ENCODE assay signal across 8 mouse cellular contexts in the genomic region with DNA sequence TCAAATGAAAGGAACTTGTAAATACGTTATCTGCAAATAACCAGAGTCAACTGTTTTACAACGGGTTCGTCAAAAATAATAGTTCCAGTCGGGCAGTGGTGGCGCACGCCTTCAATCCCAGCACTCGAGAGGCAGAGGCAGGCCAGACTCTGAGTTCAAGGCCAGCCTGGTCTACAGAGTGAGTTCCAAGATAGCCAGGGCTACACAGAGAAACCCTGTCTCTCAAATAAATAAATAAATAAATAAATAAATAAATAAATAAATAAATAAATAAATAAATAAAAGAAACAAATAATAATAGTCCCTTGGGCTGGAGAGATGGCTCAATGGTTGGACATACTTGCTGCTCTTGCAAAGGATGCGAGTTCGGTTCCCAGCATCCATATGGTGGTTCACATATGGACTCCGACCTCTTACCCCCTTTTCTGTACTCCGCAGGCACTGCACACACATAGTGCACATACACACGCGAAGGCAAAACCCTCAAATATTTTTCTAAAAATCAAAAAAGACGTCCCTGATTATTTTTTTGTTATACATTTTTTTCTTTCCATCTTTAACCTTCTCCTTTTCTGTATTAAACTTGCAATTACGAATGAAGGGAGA. TPM values are rescaled to one million over a fixed set of nuclear protein-coding genes. Genes with fewer than 3 reads are reported as not detected.
A peak's percentile ranks its signal among the peaks of the same experiment; 100 is the strongest.
DNase-seq lines count a peak whose midpoint lies in the region; ATAC-seq and TF ChIP-seq lines count a peak whose summit lies in the region.

No protein-coding gene starts in this region.

- H3K27me3 ChIP-seq in kidney, adult 2 months (replicated peaks; ENCODE audit: control insufficient read depth, insufficient read depth, low read length), result no peaks in the 10 kb centered on the region
- no peaks in the 10 kb centered on the region for H3K27me3 ChIP-seq in hindbrain, embryonic 11.5 days (ENCODE audit: control insufficient read depth, insufficient read depth, low read length)
- no peaks in the 10 kb centered on the region for H3K27me3 ChIP-seq in midbrain, embryonic 13.5 days

- intact Hi-C loops in gastrocnemius, postnatal 14 days (cut with DNase I; ENCODE audit: low total_unique reads), result no loop called here

- no peak for DNase-seq in kidney, adult 2 months
- no peak for DNase-seq in kidney, adult 11 months
- peak; percentile 41 for DNase-seq in hindbrain, embryonic 11.5 days (ENCODE audit: low spot score)
- DNase-seq in gastrocnemius, postnatal 14 days, result no peak
- no peak for DNase-seq in gastrocnemius, adult 8-10 months (ENCODE audit: low spot score in 2 of 2)
- DNase-seq in adrenal gland, adult (ENCODE audit: inconsistent age in 2 of 2, low spot score in 1 of 2), result no peak

- peak overlapping the region; percentile 80 for H3K4me3 ChIP-seq in kidney, adult 2 months (ENCODE audit: insufficient read depth, low read depth, low read length)
- H3K4me3 ChIP-seq in bone marrow, adult 2 months (replicated peaks; ENCODE audit: control insufficient read depth, low read depth, low read length), result peak overlapping the region; percentile 48
- peak overlapping the region; percentile 53 for H3K4me3 ChIP-seq in hindbrain, embryonic 11.5 days (ENCODE audit: low read depth, low read length)
- H3K4me3 ChIP-seq in midbrain, embryonic 13.5 days (replicated peaks), result peak overlapping the region; percentile 85

- 59% methylated on average over 15 of the region's 15 CpGs for WGBS in kidney, adult 2 months
- WGBS in bone marrow, adult 2 months, result 66% methylated on average over 15 of the region's 15 CpGs
- 51% methylated on average over 15 of the region's 15 CpGs for WGBS in hindbrain, embryonic 11.5 days
- 48% methylated on average over 15 of the region's 15 CpGs for WGBS in midbrain, embryonic 13.5 days

- peak overlapping the region; percentile 55 for H3K4me2 ChIP-seq in hindbrain, embryonic 11.5 days (replicated peaks; ENCODE audit: low read depth, low read length)
- H3K4me2 ChIP-seq in midbrain, embryonic 13.5 days (replicated peaks), result peak overlapping the region; percentile 68

- no peaks in the 10 kb centered on the region for H3K4me1 ChIP-seq in kidney, adult 2 months (ENCODE audit: control insufficient read depth, insufficient read depth, low read length)
- peaks cover 2% of the 10 kb centered on the region for H3K4me1 ChIP-seq in bone marrow, adult 2 months (ENCODE audit: control insufficient read depth, insufficient read depth, low read length)
- no peaks in the 10 kb centered on the region for H3K4me1 ChIP-seq in hindbrain, embryonic 11.5 days (replicated peaks; ENCODE audit: control insufficient read depth, insufficient read depth, low read length)
- H3K4me1 ChIP-seq in midbrain, embryonic 13.5 days (replicated peaks), result peaks cover 37% of the 10 kb centered on the region

- H3K9ac ChIP-seq in hindbrain, embryonic 11.5 days (ENCODE audit: low read depth, low read length), result peak overlapping the region; percentile 77
- H3K9ac ChIP-seq in midbrain, embryonic 13.5 days (replicated peaks), result peak overlapping the region; percentile 91

- peak; percentile 34; the same call in 1 of the 2 replicates for ATAC-seq in hindbrain, embryonic 11.5 days (ENCODE audit: low FRiP score)
- peak; percentile 49 for ATAC-seq in midbrain, embryonic 13.5 days

- no peaks in the 10 kb centered on the region for H3K36me3 ChIP-seq in kidney, adult 2 months (ENCODE audit: control insufficient read depth, insufficient read depth, low read length)
- H3K36me3 ChIP-seq in hindbrain, embryonic 11.5 days (ENCODE audit: control insufficient read depth, insufficient read depth, low read length), result no peaks in the 10 kb centered on the region
- peaks cover under 1% of the 10 kb centered on the region for H3K36me3 ChIP-seq in midbrain, embryonic 13.5 days

- no peak for TF ChIP-seq CTCF in kidney, adult 2 months (conservative IDR thresholded peaks at IDR 0.05; ENCODE audit: insufficient read depth, insufficient read length, low read depth, low read length)
- TF ChIP-seq CTCF in bone marrow, adult 2 months (IDR thresholded peaks at IDR 0.05; ENCODE audit: control insufficient read depth, insufficient read depth, low read length), result no peak

- no peaks in the 10 kb centered on the region for H3K9me3 ChIP-seq in hindbrain, embryonic 11.5 days (ENCODE audit: control insufficient read depth, low read length)
- H3K9me3 ChIP-seq in midbrain, embryonic 13.5 days, result no peaks in the 10 kb centered on the region

- TF ChIP-seq POLR2A in kidney, adult 2 months (IDR thresholded peaks at IDR 0.05; ENCODE audit: low read depth, low read length), result no peak
- no peak for TF ChIP-seq POLR2A in bone marrow, adult 2 months (IDR thresholded peaks at IDR 0.05; ENCODE audit: borderline replicate concordance, control insufficient read depth, low read depth, low read length)

- H3K27ac ChIP-seq in kidney, adult 2 months (ENCODE audit: insufficient read depth, low read depth, low read length), result no peak overlapping the region
- no peak overlapping the region for H3K27ac ChIP-seq in bone marrow, adult 2 months (ENCODE audit: control insufficient read depth, insufficient read depth, low read depth, low read length, poor library complexity)
- peak overlapping the region; percentile 86 for H3K27ac ChIP-seq in hindbrain, embryonic 11.5 days (ENCODE audit: low read depth, low read length)
- H3K27ac ChIP-seq in midbrain, embryonic 13.5 days, result peak overlapping the region; percentile 95

RNA-seq across cellular contexts. Expression of a gene that starts 0.9 kb away (rescaled TPM):
- polyA plus RNA-seq in kidney, adult 2 months (2012; rRNA removed), result 1.5 and 1.6 TPM in 2 replicates
- polyA plus RNA-seq in bone marrow, adult 2 months (2011; ENCODE audit: insufficient read depth, insufficient read length, low replicate concordance, missing spikeins), result 4.3 and 10.9 TPM in 2 replicates
- 52.3 and 52.6 TPM in 2 replicates for polyA plus RNA-seq in hindbrain, embryonic 11.5 days (2014; fragmentation: Nextera tagmentation; extraction: Ambion mirVana)
- polyA plus RNA-seq in midbrain, embryonic 13.5 days (2015; fragmentation: Nextera tagmentation; extraction: Ambion mirVana), result 43.3 and 45.4 TPM in 2 replicates
- 1 to 10 TPM; 2.4 to 2.7 TPM for total RNA-seq in gastrocnemius, postnatal 14 days (2021)
- total RNA-seq in gastrocnemius, adult 8-10 months (2022), result 1 to 10 TPM; 1.7 to 3.4 (median 3.1) TPM

RNA-seq across cellular contexts. Expression of a gene that starts 36.7 kb away (rescaled TPM):
- 21.0 and 28.5 TPM in 2 replicates for polyA plus RNA-seq in kidney, adult 2 months (2012; rRNA removed)
- 9.7 and 55.1 TPM in 2 replicates for polyA plus RNA-seq in bone marrow, adult 2 months (2011; ENCODE audit: insufficient read depth, insufficient read length, low replicate concordance, missing spikeins)
- polyA plus RNA-seq in hindbrain, embryonic 11.5 days (2014; fragmentation: Nextera tagmentation; extraction: Ambion mirVana), result 107 and 116 TPM in 2 replicates
- polyA plus RNA-seq in midbrain, embryonic 13.5 days (2015; fragmentation: Nextera tagmentation; extraction: Ambion mirVana), result 122 and 125 TPM in 2 replicates
- 10 to 100 TPM in 1 of 2 experiments, 1 to 10 TPM in 1; 7.3 to 12.1 TPM for total RNA-seq in gastrocnemius, postnatal 14 days (2021)
- 1 to 10 TPM in 2 of 4 experiments, under 1 TPM in 2; 0.87 to 1.9 (median 1.0) TPM for total RNA-seq in gastrocnemius, adult 8-10 months (2022)

Comparison
In these comparisons a context has a peak if more than half of its experiments do, and no peak if none do; other contexts are left out.
1. H3K27ac ChIP-seq: peak in hindbrain, embryonic 11.5 days (single experiment) and midbrain, embryonic 13.5 days (single experiment); none in kidney, adult 2 months (single experiment) and bone marrow, adult 2 months (single experiment).
2. Peak in every context shown above with its lines, with median percentiles within 50 percentile points of each other: H3K4me3 ChIP-seq.